ENCODE assay signal across 24 mouse cellular contexts in genomic region chr13:104058761-104059160, GRCm38 (mm10). TPM values are rescaled to one million over a fixed set of nuclear protein-coding genes. Genes with fewer than 3 reads are reported as not detected.
DNase-seq lines count a peak whose midpoint lies in the region; ATAC-seq lines count a peak whose summit lies in the region.
"Had no signal": no experiment of that assay in that cellular context is flagged by ENCODE, and none has a peak within 500 bp of the region (broad histone marks: within the 10 kb centered on the region; RNA-seq: fewer than 3 reads in every experiment).

No protein-coding gene starts in this region.

- intact Hi-C loops in left cerebral cortex, postnatal 10 days (cut with DNase I), result loop anchor here (10.0 kb wide), 1 partner anchor 354 kb away; no protein-coding TSS in a partner anchor

- ATAC-seq in cerebellum, adult (ENCODE audit: insufficient number of reproducible peaks, low FRiP score, low TSS enrichment), result no peak
- ATAC-seq: activated CD4-positive, CD25-positive, alpha-beta regulatory T cell, adult 4 months; forebrain, embryonic 13.5 days; forebrain, postnatal 0 days; hindbrain, embryonic 16.5 days had no signal

- DNase-seq in heart, adult 11 months, result peak; percentile 82
- DNase-seq in heart, adult 18-20 months, result no peak
- DNase-seq in thymus, postnatal 0 days (ENCODE audit: low spot score), result peak; percentile 78
- peak; percentile 37 for DNase-seq in thymus, postnatal 25 days
- no peak for DNase-seq in left cerebral cortex, postnatal 10 days (ENCODE audit: extremely low spot score in 1 of 2, low spot score in 2 of 2)
- DNase-seq in cerebellum, adult 11 months, result no peak
- DNase-seq: adrenal gland, adult 8-10 months; adrenal gland, postnatal 25 days; cerebellum, adult 11-12 months; cerebellum, adult 8-10 months; cerebellum, postnatal 10 days; cerebellum, postnatal 36 days; embryo, embryonic 11 days; forebrain, postnatal 0 days; gastrocnemius, adult 2 months; gastrocnemius, postnatal 14 days; heart, adult 2 months; heart, postnatal 10 days; heart, postnatal 36 days had no signal

RNA-seq across cellular contexts. Expression of gene Nln, which starts 50.7 kb away (rescaled TPM):
- 10 to 100 TPM; 11.2 to 14.9 TPM for total RNA-seq in heart, adult 18-20 months (2021)
- 7.3 and 7.9 TPM in 2 replicates for polyA plus RNA-seq in thymus, postnatal 0 days (2015; fragmentation: Nextera tagmentation; extraction: Ambion mirVana)
- total RNA-seq in left cerebral cortex, postnatal 10 days (2021), result 10 to 100 TPM; 43.7 to 46.3 TPM

RNA-seq across cellular contexts. Expression of gene Sgtb, which starts 50.8 kb away (rescaled TPM):
- under 1 TPM; 0.82 to 0.87 TPM for total RNA-seq in heart, adult 18-20 months (2021)
- 0.68 and 0.72 TPM in 2 replicates for polyA plus RNA-seq in thymus, postnatal 0 days (2015; fragmentation: Nextera tagmentation; extraction: Ambion mirVana)
- 10 to 100 TPM; 70.6 to 71.7 TPM for total RNA-seq in left cerebral cortex, postnatal 10 days (2021)
- polyA plus RNA-seq: erythroblast, embryonic 14.5 days had no signal

Comparison
In these comparisons a context has a peak if more than half of its experiments do, and no peak if none do; other contexts are left out.
1. DNase-seq: peak in heart, adult 11 months (single experiment), thymus, postnatal 0 days (single experiment) and thymus, postnatal 25 days (single experiment); none in heart, adult 18-20 months (0 of 2), left cerebral cortex, postnatal 10 days (0 of 2) and cerebellum, adult 11 months (single experiment).
2. RNA of gene Sgtb, which starts 50.8 kb away (total RNA-seq): 70.6 to 71.7 TPM in left cerebral cortex, postnatal 10 days; 0.82 to 0.87 TPM in heart, adult 18-20 months; every median in the first group is over 10 times any median in the second.